Mouse (Mus musculus) megakaryocyte-erythroid progenitor cell, adult 5-6 weeks (primary cell): Measurements from ENCODE around the gene Pigz. TPM values are rescaled to one million over a fixed set of nuclear protein-coding genes. Genes with fewer than 3 reads are reported as not detected.
A peak's percentile ranks its signal among the peaks of the same experiment; 100 is the strongest.

ENCODE experiments used
- ATAC-seq: replicated peaks from 2 replicates; pipeline ENCODE4 v1.8.0; 2016; ENCODE audit warnings: mild to moderate bottlenecking, inconsistent platforms; ENCODE audit not compliant: severe bottlenecking, poor library complexity, low FRiP score, low TSS enrichment
- total RNA-seq, 2 experiments: library from RNA; stranded (forward) in 1 of 2; stranded (reverse) in 1 of 2; fragments of 200-1000, 215-1000 nt in 1 of 2; fragments of >200 nt in 1 of 2; fragmentation: Nextera tagmentation in 1 of 2; gene quantifications; 2 replicates each; pipeline ENCODE4 v1.2.3; 2014 to 2017

The Pigz gene
- total RNA-seq (2014; fragmentation: Nextera tagmentation) (not detected in 2 replicates), total RNA-seq (2017) (not detected in 2 replicates)

DNA sequence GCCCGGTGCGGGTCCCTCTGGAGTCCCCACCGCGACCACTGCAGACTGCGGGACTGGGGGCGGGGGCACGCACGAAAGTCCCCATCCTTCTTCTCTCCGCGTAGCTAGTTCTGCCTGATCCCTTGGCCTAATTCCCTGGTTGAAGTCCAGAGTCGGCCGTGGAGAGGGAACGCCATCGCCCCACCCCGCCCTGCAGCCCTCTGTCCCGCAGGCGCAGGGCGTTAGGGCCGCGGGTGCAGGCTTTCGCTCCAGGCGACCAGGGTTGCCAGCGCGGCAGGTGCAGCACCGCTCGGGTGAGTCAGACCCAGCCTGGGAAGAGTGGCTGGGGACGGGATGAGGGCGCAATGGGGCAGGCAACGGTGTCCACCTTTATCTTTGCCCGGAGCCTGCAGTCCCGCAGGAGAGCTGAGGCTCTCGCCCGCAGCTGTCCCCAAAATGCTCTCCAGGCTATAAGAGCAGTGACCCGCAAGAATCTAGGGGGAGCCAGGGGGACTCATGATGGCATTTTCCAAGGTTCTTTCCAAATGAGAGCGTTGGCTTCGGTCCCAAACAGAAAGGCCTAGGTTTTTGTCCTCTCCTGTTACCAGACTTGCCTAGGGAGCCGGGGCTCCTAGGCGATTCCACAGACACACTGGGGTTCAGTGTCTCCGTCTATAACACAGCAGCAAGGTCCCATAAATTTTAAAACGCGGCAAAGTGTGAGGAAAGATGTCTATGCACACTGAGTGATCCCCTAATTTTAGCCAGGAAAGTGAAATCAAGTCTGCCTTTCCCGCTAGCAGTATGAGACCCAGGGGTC is at the start of gene Pigz:
Pigz (plus strand) TSS at position 101 of the 799 bp plus-strand sequence.
- ATAC-seq = no peak

DNA sequence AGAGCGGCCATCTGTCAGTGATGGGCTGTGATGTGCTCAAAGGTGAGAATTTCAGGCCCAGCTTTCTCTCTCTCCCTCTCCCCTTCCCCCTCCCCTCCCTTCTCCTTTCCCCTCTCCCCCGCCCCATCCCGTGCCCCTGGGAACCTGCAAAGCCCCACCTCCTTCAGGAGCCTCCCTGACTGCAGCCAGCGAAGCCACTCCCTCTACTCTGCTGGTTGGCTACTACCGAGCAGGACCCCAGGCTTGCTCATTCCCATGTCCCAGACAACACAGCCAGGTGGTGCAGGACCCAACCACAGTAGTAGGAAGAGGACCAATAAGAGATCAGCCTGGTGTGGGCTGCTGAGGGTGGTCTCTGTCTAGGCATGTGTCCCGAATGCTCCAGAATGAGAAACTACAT is 49.7 kb upstream of the Pigz start:
- ATAC-seq = no peak

DNA sequence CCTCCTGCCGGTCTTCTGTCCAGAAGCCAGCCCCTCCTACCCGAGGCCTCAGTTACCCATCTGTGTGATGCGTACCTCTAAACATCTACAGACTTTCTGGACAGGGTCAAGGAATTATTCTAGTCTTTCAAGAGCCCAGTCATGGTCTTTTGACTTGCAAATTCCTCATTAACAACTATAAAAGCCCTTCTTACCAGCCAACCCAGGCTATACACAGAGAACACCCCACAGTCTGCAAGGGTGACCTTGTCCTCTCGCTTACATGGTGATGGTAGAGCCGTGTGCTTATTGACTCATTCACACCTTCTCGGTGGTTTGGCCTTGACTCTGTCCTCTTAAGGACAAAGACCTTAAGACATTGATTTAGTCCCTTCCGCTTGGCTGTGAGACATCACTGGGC is 42.7 kb upstream of the Pigz start:
- ATAC-seq = no peak

DNA sequence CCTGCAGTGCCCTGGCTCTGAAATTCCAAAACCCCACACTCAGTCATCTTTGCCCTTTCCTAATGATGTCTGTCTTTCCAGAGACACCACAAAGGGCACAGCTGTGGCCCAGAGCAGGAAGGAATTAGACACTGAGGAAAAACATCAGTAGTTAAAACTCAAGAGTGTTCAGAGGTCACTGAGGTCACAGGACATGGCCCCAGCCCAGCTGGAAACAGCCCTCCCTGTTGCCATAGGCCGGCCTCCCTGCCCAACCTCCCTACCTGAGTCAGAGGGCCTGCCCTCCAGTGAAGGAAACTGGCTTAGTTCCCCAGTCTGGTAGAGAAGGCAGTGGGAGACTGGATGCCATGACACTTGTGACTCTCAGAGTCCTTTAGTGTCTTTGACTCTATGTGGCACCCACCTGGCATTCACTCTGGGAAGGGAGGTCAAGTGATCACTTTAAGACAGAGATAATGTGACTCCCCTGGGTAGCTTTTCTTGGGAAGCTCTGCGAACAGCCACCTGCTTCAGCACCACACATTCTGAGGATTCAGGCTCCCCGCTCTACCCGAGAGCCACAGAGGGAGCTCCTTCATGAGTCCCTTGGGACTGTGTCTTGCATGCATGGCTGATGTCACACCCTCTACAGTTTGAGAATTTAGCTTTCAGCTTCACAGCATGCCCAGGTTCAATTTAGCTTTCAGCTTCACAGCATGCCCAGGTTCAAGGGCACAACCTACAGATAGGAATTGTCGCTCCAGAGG is 40.1 kb upstream of the Pigz start:
- no peak for ATAC-seq

DNA sequence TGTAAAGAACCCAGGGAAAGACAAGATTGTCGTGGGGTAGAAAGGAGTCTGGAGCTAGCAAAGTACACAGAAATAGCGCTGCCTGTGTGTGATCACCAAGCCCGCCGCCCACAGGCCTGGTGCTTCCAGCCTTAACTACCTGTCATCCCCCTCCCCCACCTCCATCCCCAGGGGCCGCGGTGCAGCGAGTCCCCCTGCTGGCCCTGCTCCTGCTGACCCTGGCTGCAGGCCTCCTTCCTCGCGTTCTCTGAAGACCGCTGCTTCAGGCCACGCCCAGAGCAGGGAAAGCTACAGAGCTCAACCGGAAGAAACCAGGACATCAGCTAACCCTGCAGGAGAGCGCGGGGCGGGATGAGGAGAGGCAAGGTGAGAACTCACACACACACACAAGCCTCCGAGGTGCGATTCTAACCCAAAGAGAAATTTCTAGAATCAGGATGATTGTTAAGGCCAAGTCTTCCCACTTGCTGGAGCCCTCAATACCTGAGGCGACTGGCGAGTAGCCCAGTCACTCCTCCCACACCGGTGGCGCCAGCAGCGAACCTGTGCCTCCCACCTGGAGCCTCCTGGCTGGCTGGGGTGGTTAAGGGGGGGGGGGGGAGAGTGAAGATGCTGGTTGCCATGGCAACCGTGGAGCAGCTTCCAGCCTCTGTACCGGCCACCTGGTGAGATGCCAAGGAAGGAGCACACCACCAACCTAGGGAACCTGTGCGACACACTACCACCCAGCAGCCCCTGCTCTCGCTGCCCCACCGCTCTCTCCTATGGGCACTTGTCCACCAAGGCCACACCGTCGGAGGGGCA is 36.5 kb upstream of the Pigz start:
- no peak for ATAC-seq

DNA sequence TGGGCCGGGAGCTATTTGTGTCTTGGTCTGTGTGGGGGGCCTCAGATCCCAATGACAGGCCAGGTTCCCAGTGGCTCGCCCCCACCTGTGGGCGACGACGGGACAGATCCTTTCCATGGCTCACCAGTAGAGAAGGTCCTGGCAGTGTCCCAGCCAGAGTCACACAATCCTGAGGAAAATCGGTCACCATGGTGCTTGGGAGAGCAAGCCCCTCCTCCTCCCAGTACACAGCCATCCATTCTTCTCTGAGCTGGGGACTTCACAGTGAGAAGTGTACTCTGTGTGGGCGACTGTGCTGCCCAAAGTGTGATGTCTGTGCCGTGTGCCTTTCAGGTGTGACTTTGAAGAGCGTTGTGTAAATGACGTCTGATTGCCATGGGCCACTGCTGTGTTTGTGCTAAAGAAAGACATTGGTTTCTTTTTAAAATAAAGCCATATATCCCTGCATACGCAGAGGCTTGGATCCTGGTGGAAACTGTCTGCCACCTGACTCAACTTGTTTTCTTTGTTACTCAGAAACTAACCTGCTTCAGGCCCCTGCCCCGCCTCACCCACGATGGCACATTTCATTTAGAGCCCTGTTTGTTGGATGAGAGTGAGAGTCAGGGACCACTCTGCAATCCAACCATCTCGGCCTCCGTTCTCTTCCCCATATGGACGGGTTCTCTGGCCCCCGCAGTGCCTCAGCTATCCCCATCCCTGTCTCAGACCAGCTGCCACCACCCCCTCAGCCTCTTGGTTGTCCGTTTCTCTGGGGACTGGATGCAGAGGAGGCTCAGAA is 34.9 kb upstream of the Pigz start:
- no peak for ATAC-seq

DNA sequence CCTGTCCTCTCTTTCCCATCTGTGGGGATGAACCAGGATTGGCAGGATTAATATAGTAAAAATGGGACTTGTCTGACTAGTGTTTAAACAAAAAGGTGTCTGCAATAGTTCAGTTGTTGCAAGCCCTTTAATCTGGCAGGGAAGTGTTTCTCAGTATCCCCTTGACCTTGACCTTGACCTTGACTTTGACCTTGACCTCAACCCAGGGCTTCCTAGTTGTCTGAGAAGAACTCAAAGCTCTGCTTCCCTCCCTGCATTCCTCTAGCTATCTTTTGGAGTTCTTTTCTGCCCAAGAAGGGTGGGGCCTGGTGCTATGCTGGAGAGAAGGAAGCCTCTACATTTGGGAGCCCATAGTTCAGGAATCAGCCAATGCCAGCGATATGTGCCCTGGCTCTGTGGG is 31.8 kb upstream of the Pigz start:
- no peak for ATAC-seq

DNA sequence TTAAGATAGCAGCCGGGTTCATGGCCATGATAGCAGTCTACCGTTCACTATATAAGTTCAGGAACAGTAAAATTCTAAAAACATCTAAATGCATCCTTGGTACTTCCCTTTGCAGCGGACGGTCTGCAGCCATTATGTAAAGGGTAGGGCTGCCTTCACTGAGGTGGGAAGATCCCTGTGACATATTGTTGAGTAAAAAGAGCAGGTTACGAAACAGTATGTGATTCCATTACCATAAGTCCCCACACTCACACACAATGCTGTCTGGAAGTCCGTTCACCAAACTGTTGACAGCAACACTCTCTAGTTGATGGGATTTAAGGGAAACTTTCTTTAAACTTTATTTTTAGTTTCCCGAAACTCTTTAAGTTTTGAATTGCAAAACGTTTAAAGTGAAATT is 30.4 kb upstream of the Pigz start:
- no peak for ATAC-seq

DNA sequence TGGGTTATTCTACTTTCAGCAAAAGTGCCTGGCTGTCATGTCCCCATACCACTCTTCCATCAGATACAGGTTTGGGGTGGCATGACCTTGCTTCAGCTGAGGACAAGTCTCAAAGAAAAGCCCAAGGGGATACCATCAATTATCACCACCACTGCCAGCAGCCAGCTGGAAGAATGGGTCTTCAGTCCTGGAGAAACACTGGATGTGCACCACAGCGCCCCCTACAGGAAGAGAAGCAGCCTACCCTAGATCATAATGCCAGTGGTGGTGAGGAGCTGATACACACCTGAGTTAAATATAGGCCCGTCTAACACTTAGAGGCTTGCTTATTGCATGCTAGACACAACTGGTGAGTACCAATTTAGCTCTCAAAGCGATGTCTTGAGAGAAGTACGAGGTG is 28.3 kb upstream of the Pigz start:
- 0 out of 2 replicates have a peak, but pooled peaks have one; percentile 46 for ATAC-seq

DNA sequence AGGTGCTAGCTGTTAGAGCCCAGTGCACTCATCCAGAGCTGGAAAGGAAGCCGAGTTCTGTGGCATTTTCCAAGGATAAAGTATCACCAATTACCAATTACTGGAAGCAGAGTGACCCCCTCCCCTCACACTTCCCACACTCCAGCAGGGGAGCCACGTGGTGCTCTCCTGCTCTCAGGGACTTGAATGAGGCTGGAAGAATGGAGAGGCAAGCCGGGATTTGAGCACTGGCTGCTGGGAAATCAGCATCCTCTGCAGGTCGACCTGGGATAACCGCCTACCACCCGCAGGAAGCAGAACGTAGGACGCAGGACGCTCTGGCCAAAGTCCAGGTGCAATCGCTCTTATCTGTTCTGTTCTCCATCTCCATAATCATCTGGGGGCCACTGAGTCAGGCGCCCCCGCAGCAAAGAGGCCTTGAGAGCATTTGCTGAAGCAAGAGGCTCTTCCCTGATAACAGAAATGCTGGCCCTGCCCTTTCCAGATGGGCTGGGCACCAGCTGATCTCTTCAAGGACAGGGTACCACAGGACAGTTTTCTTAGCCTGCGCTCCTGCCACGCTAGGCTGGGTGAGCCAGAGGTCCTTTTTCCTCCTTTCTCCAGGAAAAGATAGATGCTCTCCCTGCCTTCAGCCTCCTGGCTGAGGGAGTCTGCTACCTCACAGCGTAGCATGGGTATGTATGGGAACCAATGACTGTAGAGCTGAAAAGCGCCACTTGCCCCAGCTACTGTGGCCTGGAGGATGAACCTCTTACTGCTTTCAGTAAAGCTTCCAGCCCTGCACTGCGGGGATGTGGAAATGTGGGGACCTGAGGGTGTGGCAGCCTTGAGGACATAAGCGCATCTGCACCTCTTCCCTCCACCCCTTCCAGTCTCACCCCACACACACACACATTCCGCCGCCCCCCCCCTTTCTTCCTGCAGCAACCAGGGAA is 27.5 kb upstream of the Pigz start:
- ATAC-seq = no peak

DNA sequence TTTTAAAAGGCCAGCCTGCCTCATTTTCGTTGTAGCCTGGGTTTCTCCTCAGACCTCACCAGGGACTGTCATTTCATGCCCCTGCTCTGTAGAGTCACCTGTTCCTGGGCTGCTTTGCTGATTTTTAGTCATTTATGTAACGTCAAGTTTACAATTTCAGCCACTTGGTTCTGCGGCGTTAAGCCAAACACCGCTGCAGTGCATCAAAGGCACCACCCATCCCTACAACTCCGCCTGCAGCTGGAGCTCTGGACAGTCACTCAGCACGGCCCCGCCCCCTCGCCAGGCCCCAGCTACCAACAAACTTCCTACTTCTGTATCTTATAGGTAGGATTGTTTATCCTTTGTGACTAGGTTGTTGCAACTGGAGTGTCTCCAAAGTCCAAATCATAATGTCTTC is 26.8 kb upstream of the Pigz start:
- peak; percentile 75 for ATAC-seq

DNA sequence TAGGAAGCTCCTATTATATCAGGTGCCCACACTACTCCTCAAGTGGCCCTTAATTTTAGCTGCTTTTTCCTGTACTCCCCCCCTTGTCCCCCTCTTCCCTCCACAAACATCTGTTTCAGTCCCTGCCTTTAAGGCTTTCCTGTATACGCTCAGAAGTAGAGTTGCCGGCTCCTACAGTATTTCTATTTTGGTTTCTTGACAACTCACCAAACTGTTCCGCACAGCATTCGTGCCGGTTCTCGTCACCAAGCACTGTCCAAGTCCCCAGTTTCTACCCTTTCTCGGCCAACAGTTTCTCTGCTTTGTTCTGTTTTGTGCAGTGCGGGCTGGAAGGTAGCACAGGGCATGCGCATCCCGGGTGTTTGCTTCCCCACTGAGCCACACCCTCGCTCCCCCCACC is 24.7 kb upstream of the Pigz start:
- ATAC-seq = no peak

DNA sequence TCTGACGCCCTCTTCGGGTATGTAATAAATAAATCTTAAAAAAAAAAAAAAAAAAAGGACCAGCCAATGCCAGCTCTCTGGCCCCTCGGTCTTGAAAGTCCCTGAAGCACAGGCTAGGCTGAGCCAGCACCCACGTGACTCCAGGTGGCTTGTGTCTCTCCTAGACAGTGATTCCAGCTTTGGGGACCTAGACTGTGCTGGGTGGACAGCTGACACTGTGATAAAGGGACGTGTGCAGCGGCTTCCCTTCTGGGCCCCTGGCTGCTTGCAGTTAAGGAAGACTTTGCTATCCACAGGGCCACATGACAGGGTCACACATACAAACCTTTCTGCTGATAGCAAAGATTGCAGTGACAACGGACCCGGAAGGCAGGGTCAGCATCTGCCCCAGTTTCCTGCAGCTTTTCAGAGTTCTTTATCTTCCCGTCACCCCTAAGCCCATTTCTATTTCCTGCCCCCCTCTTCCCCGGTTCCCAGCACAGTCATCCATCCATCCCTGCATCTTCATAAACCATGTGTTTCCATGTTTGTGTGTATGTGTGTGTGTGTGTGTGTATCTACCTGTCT is 23.3 kb upstream of the Pigz start:
- no peak for ATAC-seq

DNA sequence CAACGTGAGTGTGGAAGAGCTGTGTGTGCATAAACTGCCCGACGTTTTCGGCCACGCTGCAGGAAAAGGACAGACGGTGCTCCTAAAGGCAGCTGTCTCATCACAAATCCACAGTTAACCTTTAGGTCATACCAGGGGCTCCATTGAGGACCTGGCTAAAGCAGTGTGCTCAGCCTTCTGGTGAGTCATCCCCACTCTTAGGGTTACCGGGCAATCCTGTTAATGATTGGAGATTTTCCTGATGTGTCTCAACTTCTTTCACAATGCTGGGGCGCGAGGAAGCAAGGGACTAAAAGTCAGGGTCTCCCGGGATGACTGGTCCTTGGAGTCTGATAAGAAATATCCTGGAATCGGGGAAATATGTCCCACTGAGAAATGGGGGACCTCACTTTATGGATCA is 15.9 kb upstream of the Pigz start:
- ATAC-seq = no peak

DNA sequence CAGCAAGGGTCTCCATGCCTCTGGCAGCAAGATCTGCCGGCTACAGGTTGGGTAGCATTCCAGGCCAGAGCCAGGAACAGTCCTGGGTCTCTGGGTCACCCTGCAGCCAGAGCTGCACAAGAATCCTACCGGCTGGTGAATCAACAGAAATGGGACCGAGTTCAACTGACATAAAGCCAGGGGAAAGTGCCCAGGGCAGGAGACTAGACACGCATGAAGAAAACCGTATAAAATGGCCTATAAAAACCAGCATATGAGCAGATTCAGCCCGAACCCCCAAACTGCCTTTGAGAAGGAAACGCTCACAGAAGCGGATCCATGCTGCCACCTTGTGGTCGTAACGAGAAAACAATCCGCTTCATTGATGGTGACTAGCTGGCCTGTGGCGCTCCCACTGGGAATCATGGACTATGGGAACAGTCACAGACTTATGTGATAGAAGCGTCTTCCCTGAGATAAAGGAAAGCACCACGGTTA is 15.4 kb upstream of the Pigz start:
- 0 out of 2 replicates have a peak, but pooled peaks have one; percentile 63 for ATAC-seq

DNA sequence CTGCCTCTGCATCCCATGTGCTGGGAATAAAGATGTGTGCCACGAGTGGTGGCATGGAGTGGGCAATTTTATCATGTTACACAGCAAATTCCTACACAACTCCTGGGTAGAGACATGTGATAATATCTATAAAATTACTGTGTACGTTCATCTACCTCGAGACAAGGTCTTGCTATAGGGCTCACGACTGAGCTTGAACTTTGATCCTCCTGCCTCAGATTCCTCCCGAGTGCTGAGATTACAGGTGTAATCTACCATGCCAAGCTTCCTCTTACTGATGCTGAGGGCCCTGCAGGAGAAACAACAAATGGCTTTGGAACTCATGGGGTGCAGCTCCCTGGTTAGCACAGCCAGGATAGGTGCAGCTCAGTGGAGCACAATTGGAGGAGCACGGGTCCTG is 9.3 kb upstream of the Pigz start:
- ATAC-seq = no peak

DNA sequence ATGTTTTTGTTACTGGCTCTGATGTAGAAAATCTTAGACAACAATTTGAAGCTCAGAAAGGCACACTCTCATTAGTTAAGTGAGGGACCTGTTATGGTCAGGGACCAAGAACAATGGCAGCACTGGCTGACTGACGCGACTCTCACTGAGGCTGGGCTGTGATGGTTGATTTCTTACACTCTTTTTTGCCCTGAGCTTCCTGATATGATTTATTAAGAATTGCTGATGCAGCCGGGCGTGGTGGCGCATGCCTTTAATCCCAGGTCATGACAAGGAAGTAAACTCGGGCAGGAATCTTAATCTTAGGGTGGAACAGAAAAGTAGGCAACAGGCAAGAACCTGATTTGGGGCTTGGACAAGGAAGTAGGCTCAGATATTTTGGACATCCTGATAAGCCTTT is 7.6 kb upstream of the Pigz start:
- ATAC-seq = no peak
